Mouse (Mus musculus) ES-Bruce4 (cell line): Measurements from ENCODE around the gene Maf. TPM values are rescaled to one million over a fixed set of nuclear protein-coding genes. Genes with fewer than 3 reads are reported as not detected.

Source experiments
- H3K27ac ChIP-seq: 2 replicates; pipeline ENCODE4 v1.5.1; 2012; ENCODE audit warnings: low read length, inconsistent platforms; ENCODE audit not compliant: insufficient read depth
- H3K27me3 ChIP-seq: 2 replicates; pipeline ENCODE4 v1.6.1; 2012; ENCODE audit warnings: mild to moderate bottlenecking, low read length, inconsistent platforms; ENCODE audit not compliant: control insufficient read depth, poor library complexity, insufficient read depth, severe bottlenecking
- H3K36me3 ChIP-seq: 2 replicates; pipeline ENCODE4 v1.6.1; 2012; ENCODE audit warnings: inconsistent platforms, mild to moderate bottlenecking, low read length, moderate library complexity; ENCODE audit not compliant: control insufficient read depth, poor library complexity, insufficient read depth, severe bottlenecking
- H3K4me1 ChIP-seq: one replicate; pipeline ENCODE4 v1.8.1; 2011; ENCODE audit warnings: low read length; ENCODE audit not compliant: control insufficient read depth, insufficient read depth
- H3K4me3 ChIP-seq: 2 replicates; pipeline ENCODE4 v1.5.1; 2011; ENCODE audit warnings: low read depth, mild to moderate bottlenecking, low read length
- H3K9ac ChIP-seq: 2 replicates; pipeline ENCODE4 v1.6.1; 2012; ENCODE audit warnings: low read depth, mild to moderate bottlenecking, inconsistent platforms; ENCODE audit not compliant: poor library complexity, severe bottlenecking
- H3K9me3 ChIP-seq: replicated peaks from 2 replicates; pipeline ENCODE4 v1.6.1; 2012; ENCODE audit warnings: mild to moderate bottlenecking, low read length, inconsistent platforms; ENCODE audit not compliant: control insufficient read depth, poor library complexity, insufficient read depth, severe bottlenecking
- CTCF ChIP-seq: IDR thresholded peaks from one replicate; pipeline ENCODE4 v1.8.1; 2011; ENCODE audit warnings: low read depth, low read length
- EP300 ChIP-seq: IDR thresholded peaks from 2 replicates; pipeline ENCODE4 v1.6.1; 2011; ENCODE audit warnings: low read depth, low read length; ENCODE audit not compliant: insufficient read depth
- POLR2A ChIP-seq: IDR thresholded peaks from one replicate; pipeline ENCODE4 v1.8.1; 2011; ENCODE audit warnings: low read length; ENCODE audit not compliant: insufficient read depth
- polyA plus RNA-seq: library from polyadenylated mRNA; stranded (reverse); fragments of >200 nt; gene quantifications from 2 replicates; pipeline ENCODE4 v1.2.4, GENCODE M21; 2011; ENCODE audit warnings: low read depth; ENCODE audit not compliant: missing spikeins, insufficient read depth, insufficient read length

The Maf gene
- polyA plus RNA-seq: 0.49 and 0.69 TPM in 2 replicates

- Histone ChIP-seq H3K9me3 (no peaks in the 10 kb centered on the region), H3K27ac (no peak within 1 kb of the TSS), H3K27me3 (peaks cover 28% of the 10 kb centered on the region), H3K9ac (peak within 1 kb of the TSS; percentile 54), H3K4me1 (no peaks in the 10 kb centered on the region), H3K36me3 (no peaks in the 10 kb centered on the region), H3K4me3 (peak within 1 kb of the TSS; percentile 63)
- TF ChIP-seq EP300: no peak
- no peak for TF ChIP-seq POLR2A
- no peak for TF ChIP-seq CTCF
These were observed at the start of gene Maf for GRCm38 (mm10) chr8:115707731-115708590. Maf (minus strand) TSS chr8:115707794.

- H3K9ac ChIP-seq: no peak overlapping the region
- H3K27me3 ChIP-seq: no peaks in the 10 kb centered on the region
- H3K4me1 ChIP-seq: no peaks in the 10 kb centered on the region
- no peaks in the 10 kb centered on the region for H3K9me3 ChIP-seq
- no peaks in the 10 kb centered on the region for H3K36me3 ChIP-seq
- no peak overlapping the region for H3K4me3 ChIP-seq
- no peak overlapping the region for H3K27ac ChIP-seq
- TF ChIP-seq POLR2A: no peak
- no peak for TF ChIP-seq EP300
- TF ChIP-seq CTCF: no peak
These were observed 49.4 kb upstream of the Maf start for GRCm38 (mm10) chr8:115756965-115757364.

GRCm38 (mm10) chr8:115756027-115756426 is 48.4 kb upstream of the Maf start:
- Histone ChIP-seq H3K9ac (no peak overlapping the region), H3K27ac (no peak overlapping the region), H3K36me3 (no peaks in the 10 kb centered on the region), H3K4me3 (no peak overlapping the region), H3K27me3 (no peaks in the 10 kb centered on the region), H3K9me3 (no peaks in the 10 kb centered on the region), H3K4me1 (no peaks in the 10 kb centered on the region)
- TF ChIP-seq EP300 (no peak), CTCF (no peak), POLR2A (no peak)

- H3K4me1 ChIP-seq: no peaks in the 10 kb centered on the region
- H3K4me3 ChIP-seq: no peak overlapping the region
- H3K36me3 ChIP-seq: no peaks in the 10 kb centered on the region
- no peaks in the 10 kb centered on the region for H3K27me3 ChIP-seq
- no peak overlapping the region for H3K27ac ChIP-seq
- H3K9me3 ChIP-seq: no peaks in the 10 kb centered on the region
- H3K9ac ChIP-seq: no peak overlapping the region
- TF ChIP-seq POLR2A: no peak
- no peak for TF ChIP-seq EP300
These were observed 47.1 kb upstream of the Maf start for GRCm38 (mm10) chr8:115754694-115755093.

- TF ChIP-seq EP300 (no peak), POLR2A (no peak), CTCF (no peak)
- no peak overlapping the region for H3K4me3 ChIP-seq
These were observed 46.2 kb upstream of the Maf start for GRCm38 (mm10) chr8:115753801-115754200.

DNA sequence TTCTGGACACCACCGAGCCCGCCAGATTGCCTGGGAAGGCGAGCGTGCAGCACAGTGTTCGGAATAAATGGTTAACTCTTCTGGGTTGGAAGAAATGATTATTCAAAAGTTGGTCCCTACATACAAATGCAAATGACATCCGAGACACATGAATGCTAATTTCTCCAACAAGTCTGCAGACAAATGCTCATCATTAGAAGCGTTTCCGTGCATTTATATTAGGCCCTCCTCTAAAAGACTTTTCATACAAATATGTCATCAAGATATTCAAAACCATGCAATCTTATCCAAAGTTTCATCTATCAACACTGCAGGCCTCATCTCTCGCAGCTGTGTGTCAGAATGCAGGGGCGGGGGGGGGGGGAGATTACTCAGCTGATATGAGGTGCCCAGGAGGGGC is 39.8 kb upstream of the Maf start:
- Histone ChIP-seq H3K27ac (no peak overlapping the region), H3K9me3 (peaks cover 3% of the 10 kb centered on the region; the same call in 1 of the 2 replicates)

More at GRCm38 (mm10) chr8:115753801-115754200, 46.2 kb upstream of the Maf start:
- Histone ChIP-seq H3K9me3 (peaks cover 3% of the 10 kb centered on the region; the same call in 1 of the 2 replicates), H3K9ac (no peak overlapping the region), H3K4me1 (no peaks in the 10 kb centered on the region), H3K27ac (no peak overlapping the region), H3K36me3 (no peaks in the 10 kb centered on the region), H3K27me3 (no peaks in the 10 kb centered on the region)

More for the DNA sequence above, 39.8 kb upstream of the Maf start:
- Histone ChIP-seq H3K4me3 (no peak overlapping the region), H3K27me3 (no peaks in the 10 kb centered on the region), H3K4me1 (no peaks in the 10 kb centered on the region), H3K36me3 (no peaks in the 10 kb centered on the region), H3K9ac (no peak overlapping the region)
- TF ChIP-seq POLR2A (no peak), EP300 (no peak), CTCF (no peak)
